Mouse (Mus musculus) MEL (cell line): ENCODE measurements around the gene Fxn. TPM values are rescaled to one million over a fixed set of nuclear protein-coding genes. Genes with fewer than 3 reads are reported as not detected.

Experiments
- DNase-seq: peaks from one replicate; pipeline ENCODE4 v3.0.0; 2011; ENCODE audit warnings: low read depth, low spot score
- H3K27ac ChIP-seq: 2 replicates; pipeline ENCODE4 v1.5.1; 2012; ENCODE audit warnings: low read depth, mild to moderate bottlenecking, control low read depth, low read length, moderate library complexity; ENCODE audit not compliant: control insufficient read depth
- H3K27me3 ChIP-seq, 2 experiments: fragments of 150-350 bp in 1 of 2; sonication (generic) in 1 of 2; 2 replicates each; pipeline ENCODE4 v1.6.1; 2012; ENCODE audit warnings: low read length in 2 of 2, mild to moderate bottlenecking in 2 of 2, improper control_type of control experiment in 1 of 2, moderate library complexity in 1 of 2; ENCODE audit not compliant: insufficient read depth in 2 of 2, control insufficient read depth in 1 of 2
- H3K36me3 ChIP-seq, 2 experiments: 2 replicates each; pipeline ENCODE4 v1.6.1; 2012 to 2014; ENCODE audit warnings: low read length in 2 of 2, improper control_type of control experiment in 1 of 2, inconsistent platforms in 1 of 2, mild to moderate bottlenecking in 1 of 2; ENCODE audit not compliant: insufficient read depth in 2 of 2, control insufficient read depth in 1 of 2
- H3K4me1 ChIP-seq, 2 experiments: fragments of 150-350 bp in 1 of 2; sonication (generic) in 1 of 2; 2 replicates each; pipeline ENCODE4 v1.6.1; 2012; ENCODE audit warnings: low read length in 2 of 2, improper control_type of control experiment in 1 of 2, mild to moderate bottlenecking in 1 of 2; ENCODE audit not compliant: insufficient read depth in 2 of 2, control insufficient read depth in 1 of 2
- H3K4me3 ChIP-seq, 2 experiments: fragments of 150-350 bp in 1 of 2; sonication (generic) in 1 of 2; 2 replicates each; pipeline ENCODE4 v1.5.1; 2012; ENCODE audit warnings: low read depth in 2 of 2, low read length in 2 of 2, mild to moderate bottlenecking in 2 of 2, moderate library complexity in 2 of 2, control low read depth in 1 of 2, improper control_type of control experiment in 1 of 2; ENCODE audit not compliant: control insufficient read depth in 1 of 2, insufficient read depth in 1 of 2
- H3K79me2 ChIP-seq: 2 replicates; pipeline ENCODE4 v1.6.1; 2012; ENCODE audit warnings: mild to moderate bottlenecking, low read length, moderate library complexity; ENCODE audit not compliant: control insufficient read depth, poor library complexity, insufficient read depth
- H3K9ac ChIP-seq: 2 replicates; pipeline ENCODE4 v1.6.1; 2012; ENCODE audit warnings: low read depth, mild to moderate bottlenecking, control low read depth, low read length, moderate library complexity; ENCODE audit not compliant: control insufficient read depth, poor library complexity, severe bottlenecking
- H3K9me3 ChIP-seq: fragments of 150-350 bp; sonication (generic); replicated peaks from 2 replicates; pipeline ENCODE4 v1.6.1; 2012; ENCODE audit warnings: mild to moderate bottlenecking, low read length, improper control_type of control experiment, moderate library complexity; ENCODE audit not compliant: insufficient read depth
- BHLHE40 ChIP-seq: IDR thresholded peaks from 2 replicates; pipeline ENCODE4 v1.6.1; 2012; ENCODE audit warnings: low read depth, mild to moderate bottlenecking, inconsistent platforms, low read length, improper control_type of control experiment, borderline replicate concordance
- CHD2 ChIP-seq: IDR thresholded peaks from 2 replicates; pipeline ENCODE4 v1.6.1; 2011; ENCODE audit warnings: low read length, improper control_type of control experiment
- E2F4 ChIP-seq: IDR thresholded peaks from 2 replicates; pipeline ENCODE4 v1.6.1; 2011; ENCODE audit warnings: low read depth, low read length, improper control_type of control experiment, borderline replicate concordance
- ELF1 ChIP-seq: IDR thresholded peaks from 2 replicates; pipeline ENCODE4 v1.6.1; 2014; ENCODE audit warnings: low read depth, mild to moderate bottlenecking, inconsistent platforms, low read length, improper control_type of control experiment, moderate library complexity
- EP300 ChIP-seq, 2 experiments: IDR thresholded peaks; 2 replicates each; pipeline ENCODE4 v1.6.1; 2011; ENCODE audit warnings: improper control_type of control experiment in 2 of 2, low read length in 2 of 2, low read depth in 1 of 2, mild to moderate bottlenecking in 1 of 2
- ETS1 ChIP-seq: IDR thresholded peaks from 2 replicates; pipeline ENCODE4 v1.6.1; 2012; ENCODE audit warnings: low read depth, mild to moderate bottlenecking, inconsistent platforms, low read length, improper control_type of control experiment, moderate library complexity
- GABPA ChIP-seq: IDR thresholded peaks from 2 replicates; pipeline ENCODE4 v1.6.1; 2012; ENCODE audit warnings: low read depth, mild to moderate bottlenecking, inconsistent platforms, low read length, improper control_type of control experiment, moderate library complexity
- GATA1 ChIP-seq: IDR thresholded peaks from 2 replicates; pipeline ENCODE4 v1.6.1; 2011; ENCODE audit warnings: low read depth, low read length, improper control_type of control experiment
- HCFC1 ChIP-seq: IDR thresholded peaks from 2 replicates; pipeline ENCODE4 v1.6.1; 2012; ENCODE audit warnings: low read depth, mild to moderate bottlenecking, inconsistent platforms, low read length, improper control_type of control experiment, moderate library complexity
- JUND ChIP-seq: IDR thresholded peaks from 2 replicates; pipeline ENCODE4 v1.6.1; 2011; ENCODE audit warnings: low read depth, mild to moderate bottlenecking, improper control_type of control experiment, low read length
- KAT2A ChIP-seq: conservative IDR thresholded peaks from 2 replicates; pipeline ENCODE4 v1.6.1; 2012; ENCODE audit warnings: low read depth, low read length, improper control_type of control experiment, inconsistent platforms
- MAX ChIP-seq: IDR thresholded peaks from 2 replicates; pipeline ENCODE4 v1.6.1; 2011; ENCODE audit warnings: low read length, improper control_type of control experiment
- MAZ ChIP-seq: IDR thresholded peaks from 2 replicates; pipeline ENCODE4 v1.6.1; 2012; ENCODE audit warnings: low read depth, mild to moderate bottlenecking, inconsistent platforms, low read length, improper control_type of control experiment
- MXI1 ChIP-seq: IDR thresholded peaks from 2 replicates; pipeline ENCODE4 v1.6.1; 2011; ENCODE audit warnings: mild to moderate bottlenecking, low read depth, low read length, improper control_type of control experiment
- MYB ChIP-seq: IDR thresholded peaks from 2 replicates; pipeline ENCODE4 v1.6.1; 2011; ENCODE audit warnings: mild to moderate bottlenecking, low read depth, low read length, improper control_type of control experiment
- NELFE ChIP-seq: IDR thresholded peaks from 2 replicates; pipeline ENCODE4 v1.6.1; 2011; ENCODE audit warnings: low read depth, low read length, improper control_type of control experiment
- NRF1 ChIP-seq: IDR thresholded peaks from 2 replicates; pipeline ENCODE4 v1.6.1; 2014; ENCODE audit warnings: low read depth, mild to moderate bottlenecking, inconsistent platforms, low read length, improper control_type of control experiment, moderate library complexity; ENCODE audit not compliant: poor library complexity, insufficient read depth, severe bottlenecking
- POLR2A ChIP-seq, 2 experiments: IDR thresholded peaks; 2 replicates each; pipeline ENCODE4 v1.6.1; 2011 to 2012; ENCODE audit warnings: low read length in 2 of 2, mild to moderate bottlenecking in 2 of 2, control low read depth in 1 of 2, improper control_type of control experiment in 1 of 2, low read depth in 1 of 2, moderate library complexity in 1 of 2; ENCODE audit not compliant: control insufficient read depth in 1 of 2, insufficient read depth in 1 of 2, poor library complexity in 1 of 2
- POLR2AphosphoS2 ChIP-seq: IDR thresholded peaks from 2 replicates; pipeline ENCODE4 v1.6.1; 2011; ENCODE audit warnings: low read length, improper control_type of control experiment
- RAD21 ChIP-seq: IDR thresholded peaks from 2 replicates; pipeline ENCODE4 v1.6.1; 2011; ENCODE audit warnings: mild to moderate bottlenecking, low read depth, low read length, improper control_type of control experiment
- RCOR1 ChIP-seq: IDR thresholded peaks from 2 replicates; pipeline ENCODE4 v1.6.1; 2012; ENCODE audit warnings: low read depth, mild to moderate bottlenecking, inconsistent platforms, low read length, improper control_type of control experiment
- SIN3A ChIP-seq: IDR thresholded peaks from 2 replicates; pipeline ENCODE4 v1.6.1; 2012; ENCODE audit warnings: low read length, improper control_type of control experiment, inconsistent platforms
- SMC3 ChIP-seq: IDR thresholded peaks from 2 replicates; pipeline ENCODE4 v1.6.1; 2011; ENCODE audit warnings: low read depth, low read length, improper control_type of control experiment
- TBP ChIP-seq: IDR thresholded peaks from 2 replicates; pipeline ENCODE4 v1.8.0; 2011; ENCODE audit warnings: low read depth, low read length, improper control_type of control experiment
- UBTF ChIP-seq: IDR thresholded peaks from 2 replicates; pipeline ENCODE4 v1.6.1; 2012; ENCODE audit warnings: low read depth, mild to moderate bottlenecking, inconsistent platforms, low read length, improper control_type of control experiment, moderate library complexity, borderline replicate concordance; ENCODE audit not compliant: insufficient read depth
- USF1 ChIP-seq: IDR thresholded peaks from 2 replicates; pipeline ENCODE4 v1.6.1; 2014; ENCODE audit warnings: low read depth, mild to moderate bottlenecking, inconsistent platforms, low read length, improper control_type of control experiment, moderate library complexity
- ZMIZ1 ChIP-seq: IDR thresholded peaks from 2 replicates; pipeline ENCODE4 v1.6.1; 2012; ENCODE audit warnings: low read depth, mild to moderate bottlenecking, inconsistent platforms, low read length, improper control_type of control experiment, moderate library complexity
- ZNF384 ChIP-seq: IDR thresholded peaks from 2 replicates; pipeline ENCODE4 v1.6.1; 2012; ENCODE audit warnings: low read depth, mild to moderate bottlenecking, inconsistent platforms, low read length, improper control_type of control experiment
- polyA plus RNA-seq, 2 experiments: library from polyadenylated mRNA; stranded (reverse) in 1 of 2; unstranded in 1 of 2; fragments of >175 nt in 1 of 2; fragments of >200 nt in 1 of 2; gene quantifications; 2 replicates each; pipeline versions ENCODE4 v1.2.1 to v1.2.4; 2012; ENCODE audit warnings: low replicate concordance in 2 of 2, low read depth in 1 of 2; ENCODE audit not compliant: insufficient read length in 2 of 2, insufficient read depth in 1 of 2, missing spikeins in 1 of 2
- total RNA-seq: library from RNA; depleted of rRNA; stranded (reverse); fragments of 300-350 nt; gene quantifications from 2 replicates; pipeline ENCODE4 v1.2.3, GENCODE M21; 2012

Gene Fxn
- total and polyA plus RNA-seq, 3 experiments: 53.7 to 83.7 TPM; not detected in 1

DNA sequence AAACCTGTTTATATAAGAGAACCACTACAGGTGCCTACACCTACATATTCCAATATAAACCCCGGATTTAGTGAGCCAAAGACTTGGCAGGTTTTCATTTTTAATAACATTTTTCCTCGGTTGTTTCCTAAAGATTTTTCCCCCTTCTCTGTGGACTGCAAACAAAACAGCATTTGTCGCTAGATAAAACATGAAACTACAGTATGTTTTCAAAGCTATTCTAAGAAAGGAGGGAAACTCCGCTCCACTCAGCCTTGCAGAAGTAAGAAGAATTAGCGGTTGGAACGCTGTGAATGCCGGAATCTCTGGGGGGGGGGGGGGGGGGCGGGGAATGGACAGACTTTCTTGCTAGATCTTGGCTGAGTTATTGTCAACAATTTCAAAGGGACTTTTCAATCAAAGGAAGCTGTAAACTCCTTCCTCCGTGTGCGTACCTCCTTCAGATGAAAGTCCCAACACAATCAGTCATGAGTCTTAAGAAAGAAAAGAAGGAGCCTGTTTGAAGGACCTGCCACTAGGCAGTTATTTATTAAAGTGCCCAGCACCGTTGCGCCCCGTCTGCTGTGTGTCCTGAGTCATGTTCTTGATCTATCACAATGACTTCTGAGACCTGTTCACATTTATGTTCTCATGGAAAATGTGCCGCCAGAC is 59.5 kb downstream of the Fxn start:
- H3K4me1 ChIP-seq: no peaks in the 10 kb centered on the region
- DNase-seq: no peak
- TF ChIP-seq UBTF: no peak
- no peak for TF ChIP-seq BHLHE40
- no peak for TF ChIP-seq POLR2AphosphoS2
- TF ChIP-seq MAX: no peak
- TF ChIP-seq E2F4: no peak
- no peak for TF ChIP-seq CHD2
- no peak for TF ChIP-seq ZNF384
- TF ChIP-seq KAT2A: no peak
- TF ChIP-seq SIN3A: no peak
- no peak for TF ChIP-seq RAD21
- TF ChIP-seq SMC3: no peak
- no peaks in the 10 kb centered on the region for H3K9me3 ChIP-seq
- H3K27me3 ChIP-seq: no peaks in the 10 kb centered on the region
- no peaks in the 10 kb centered on the region for H3K79me2 ChIP-seq
- no peaks in the 10 kb centered on the region for H3K36me3 ChIP-seq
- no peak overlapping the region for H3K4me3 ChIP-seq
- H3K27ac ChIP-seq: no peak overlapping the region
- no peak overlapping the region for H3K9ac ChIP-seq

DNA sequence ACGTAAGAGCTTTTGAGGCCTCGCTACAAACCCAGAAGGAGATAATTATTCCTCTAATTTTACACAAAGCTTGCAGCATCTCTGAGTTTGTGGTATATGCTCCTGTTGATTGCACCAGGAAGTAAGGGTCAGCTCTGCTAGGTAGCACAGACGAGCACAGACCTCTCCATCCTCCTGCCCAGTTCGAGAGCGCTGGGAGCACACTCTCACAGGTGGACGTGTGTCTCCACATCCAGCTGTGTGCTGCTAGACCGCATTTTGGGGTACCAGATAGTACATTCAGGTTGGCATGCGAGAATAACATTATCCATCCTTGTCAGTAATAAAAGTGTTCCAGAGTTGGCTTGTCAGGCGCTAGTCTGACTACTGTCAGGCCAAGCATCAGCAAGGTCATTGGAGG is 61.4 kb downstream of the Fxn start:
- Histone ChIP-seq H3K27ac (no peak overlapping the region), H3K4me1 (no peaks in the 10 kb centered on the region)
- TF ChIP-seq MAZ: no peak
- TF ChIP-seq, all 39 proteins: peak for 0
- Histone ChIP-seq H3K36me3 (no peaks in the 10 kb centered on the region), H3K9me3 (no peaks in the 10 kb centered on the region), H3K27me3 (peaks cover 0 to 1% of the 10 kb centered on the region in 2 experiments; a peak in 1 of 4 replicates), H3K79me2 (no peaks in the 10 kb centered on the region), H3K9ac (no peak overlapping the region), H3K4me3 (no peak overlapping the region)
- DNase-seq: no peak

DNA sequence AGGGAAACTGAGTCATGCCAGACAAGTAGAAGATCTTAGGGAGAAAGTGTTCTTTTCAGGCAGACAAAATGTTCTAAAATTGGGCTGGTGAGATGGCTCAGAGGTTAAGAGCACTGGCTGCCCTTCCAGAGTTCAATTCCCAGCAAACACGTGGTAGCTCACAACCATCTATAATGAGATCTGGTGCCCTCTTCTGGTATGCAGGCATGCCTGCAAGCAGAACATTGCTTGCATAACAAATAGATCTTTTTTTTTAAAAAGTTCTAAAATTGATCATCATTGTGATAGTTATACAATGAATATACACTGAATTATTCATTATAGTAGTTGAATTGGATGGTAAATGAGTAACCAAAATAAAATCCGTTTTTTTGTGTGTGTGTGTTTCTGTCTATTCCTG is 62.1 kb downstream of the Fxn start:
- no peak for DNase-seq
- Histone ChIP-seq H3K79me2 (no peaks in the 10 kb centered on the region), H3K9ac (no peak overlapping the region), H3K9me3 (no peaks in the 10 kb centered on the region), H3K27me3 (peaks cover 0 to 3% of the 10 kb centered on the region in 2 experiments; a peak in 2 of 4 replicates), H3K4me1 (no peaks in the 10 kb centered on the region), H3K27ac (no peak overlapping the region), H3K36me3 (no peaks in the 10 kb centered on the region), H3K4me3 (no peak overlapping the region)
- TF ChIP-seq ETS1: no peak
- TF ChIP-seq MXI1: no peak
- TF ChIP-seq HCFC1: no peak
- TF ChIP-seq GABPA: no peak
- no peak for TF ChIP-seq ZMIZ1
- TF ChIP-seq GATA1: no peak
- no peak for TF ChIP-seq USF1
- no peak for TF ChIP-seq NRF1
- TF ChIP-seq JUND: no peak
- no peak for TF ChIP-seq POLR2AphosphoS2
- TF ChIP-seq MAX: no peak
- no peak for TF ChIP-seq MYB
- TF ChIP-seq POLR2A (IDR thresholded peaks at IDR 0.05; ENCODE audit: control insufficient read depth in 1 of 2, insufficient read depth in 1 of 2, low read depth in 1 of 2, low read length in 2 of 2, poor library complexity in 1 of 2): no peak
- TF ChIP-seq EP300 (IDR thresholded peaks at IDR 0.05; ENCODE audit: low read depth in 1 of 2, low read length in 2 of 2): no peak
- no peak for TF ChIP-seq NELFE
- TF ChIP-seq RCOR1: no peak
- no peak for TF ChIP-seq TBP
- TF ChIP-seq ELF1: no peak
- no peak for TF ChIP-seq CHD2
- no peak for TF ChIP-seq ZNF384
